Mouse (Mus musculus) hindbrain, postnatal 0 days (tissue): ENCODE measurements around the gene Pitx2. TPM values are rescaled to one million over a fixed set of nuclear protein-coding genes. Genes with fewer than 3 reads are reported as not detected.

Experiments
- ATAC-seq: fragments of 200-750 bp; cut with Nextera tagmentation; 2 replicates; pipeline ENCODE4 v1.8.0; 2017; ENCODE audit warnings: mild to moderate bottlenecking, moderate TSS enrichment, moderate library complexity
- DNase-seq: peaks from one replicate; pipeline ENCODE4 v3.0.0-alpha.2; 2015; ENCODE audit warnings: low spot score
- H3K27ac ChIP-seq: fragments of 300-500 bp; sonication (generic); 2 replicates; pipeline ENCODE4 v1.5.1; 2014; ENCODE audit warnings: mild to moderate bottlenecking
- H3K27me3 ChIP-seq: fragments of 300-500 bp; sonication (generic); 2 replicates; pipeline ENCODE4 v1.6.1; 2014; ENCODE audit warnings: low read length, mixed read lengths; ENCODE audit not compliant: insufficient read depth
- H3K36me3 ChIP-seq: fragments of 300-500 bp; sonication (generic); 2 replicates; pipeline ENCODE4 v1.6.1; 2014; ENCODE audit warnings: low read length, mixed read lengths; ENCODE audit not compliant: insufficient read depth
- H3K4me1 ChIP-seq: fragments of 300-500 bp; sonication (generic); 2 replicates; pipeline ENCODE4 v1.6.1; 2014; ENCODE audit warnings: antibody characterized with exemption, low read length, mixed read lengths; ENCODE audit not compliant: insufficient read depth
- H3K4me2 ChIP-seq: fragments of 300-500 bp; sonication (generic); 2 replicates; pipeline ENCODE4 v1.6.1; 2014; ENCODE audit warnings: low read depth, mild to moderate bottlenecking, low read length, moderate library complexity, mixed read lengths
- H3K4me3 ChIP-seq: fragments of 300-500 bp; sonication (generic); 2 replicates; pipeline ENCODE4 v1.5.1; 2014; ENCODE audit warnings: low read length
- H3K9ac ChIP-seq: fragments of 300-500 bp; sonication (generic); replicated peaks from 2 replicates; pipeline ENCODE4 v1.6.1; 2014; ENCODE audit warnings: mild to moderate bottlenecking, low read length, moderate library complexity, mixed read lengths
- H3K9me3 ChIP-seq: fragments of 300-500 bp; sonication (generic); 2 replicates; pipeline ENCODE4 v1.6.1; 2016; ENCODE audit warnings: low read length, mixed read lengths
- CTCF ChIP-seq: IDR thresholded peaks from 2 replicates; pipeline ENCODE4 v1.5.1; 2016; ENCODE audit warnings: antibody characterized with exemption, control low read depth, low read depth
- WGBS: fragments of 180-500 bp; shearing (Covaris S2); extraction: QIAGEN DNeasy Blood & Tissue Kit; methylation state at CpG from one replicate; pipeline ENCODE4 v1.1.7; 2014; 5-methylcytosine and 5-hydroxymethylcytosine counted together
- polyA plus RNA-seq: library from polyadenylated mRNA; unstranded; fragments of >200 nt; fragmentation: Nextera tagmentation; extraction: Ambion mirVana; gene quantifications from 2 replicates; pipeline ENCODE4 v1.2.1, GENCODE M21; 2015
- total RNA-seq: library from RNA; depleted of rRNA; stranded (reverse); fragments of >200 nt; gene quantifications from 2 replicates; pipeline ENCODE4 v1.2.3, GENCODE M21; 2014; rRNA removed

The Pitx2 gene
- total RNA-seq (0.61 and 2.4 TPM in 2 replicates), polyA plus RNA-seq (1.0 TPM in 2 replicates)

GRCm38 (mm10) chr3:129199609-129200500 is at the start of gene Pitx2:
Pitx2 (plus strand) TSS chr3:129199878.
- H3K27ac ChIP-seq: no peak within 1 kb of the TSS

GRCm38 (mm10) chr3:129150001-129150400 is 49.7 kb upstream of the Pitx2 start:
- no peak overlapping the region for H3K9ac ChIP-seq
- ATAC-seq: no peak
- WGBS: 77% methylated on average over 2 of the region's 2 CpGs

More at GRCm38 (mm10) chr3:129199609-129200500, at the start of gene Pitx2:
- no peaks in the 10 kb centered on the region for H3K4me1 ChIP-seq
- peak within 1 kb of the TSS; percentile 30 for H3K4me3 ChIP-seq
- TF ChIP-seq CTCF: no peak; the same call in 1 of the 2 replicates
- no peak within 1 kb of the TSS for H3K9ac ChIP-seq
- H3K4me2 ChIP-seq: peak within 1 kb of the TSS; percentile 55
- WGBS: under 1% methylated on average over 58 of the region's 60 CpGs
- peak; percentile 36 for ATAC-seq
- no peak for DNase-seq
- no peaks in the 10 kb centered on the region for H3K9me3 ChIP-seq
- peaks cover 74% of the 10 kb centered on the region for H3K27me3 ChIP-seq
- no peaks in the 10 kb centered on the region for H3K36me3 ChIP-seq

DNA sequence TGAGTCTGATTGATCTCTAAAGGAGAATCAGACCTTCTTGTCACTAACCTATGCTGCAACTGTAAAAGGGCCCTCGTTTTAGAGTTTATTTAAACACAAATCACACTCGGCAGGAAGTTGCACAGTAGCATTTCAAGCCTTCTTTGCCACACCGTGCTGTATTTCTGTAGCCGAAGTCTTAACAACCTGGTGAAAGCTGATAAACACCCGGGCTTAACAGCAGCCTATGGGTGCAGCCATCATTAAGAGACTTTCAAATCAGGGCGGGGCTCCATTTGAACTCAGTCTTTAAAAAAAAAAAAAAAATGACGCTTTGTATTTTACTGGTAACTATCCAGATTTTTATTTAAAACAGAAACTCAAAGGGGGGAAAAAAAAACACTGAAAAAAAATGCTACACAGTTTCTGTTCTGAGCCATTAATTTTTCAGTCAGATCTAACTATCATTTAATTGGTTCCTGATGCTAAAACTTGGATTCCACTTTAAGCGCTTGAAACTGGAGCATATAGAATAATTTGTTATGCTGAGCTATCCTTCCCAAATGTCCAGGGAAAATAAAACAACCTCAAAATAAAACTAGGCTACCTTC is 48.5 kb upstream of the Pitx2 start:
- WGBS: 72% methylated on average over 8 of the region's 8 CpGs
- Histone ChIP-seq H3K4me2 (no peak overlapping the region), H3K4me1 (no peaks in the 10 kb centered on the region), H3K36me3 (no peaks in the 10 kb centered on the region), H3K9ac (no peak overlapping the region), H3K27ac (no peak overlapping the region), H3K27me3 (no peaks in the 10 kb centered on the region), H3K4me3 (no peak overlapping the region), H3K9me3 (no peaks in the 10 kb centered on the region)
- TF ChIP-seq CTCF: no peak
- DNase-seq (no peak), ATAC-seq (no peak)

More at GRCm38 (mm10) chr3:129150001-129150400, 49.7 kb upstream of the Pitx2 start:
- no peak overlapping the region for H3K4me3 ChIP-seq
- no peaks in the 10 kb centered on the region for H3K36me3 ChIP-seq
- no peak overlapping the region for H3K27ac ChIP-seq
- no peaks in the 10 kb centered on the region for H3K27me3 ChIP-seq
- no peaks in the 10 kb centered on the region for H3K9me3 ChIP-seq
- H3K4me1 ChIP-seq: no peaks in the 10 kb centered on the region
- no peak for DNase-seq
- TF ChIP-seq CTCF: no peak
- no peak overlapping the region for H3K4me2 ChIP-seq

GRCm38 (mm10) chr3:129158812-129159370 is 40.8 kb upstream of the Pitx2 start:
- H3K4me3 ChIP-seq: no peak overlapping the region
- no peaks in the 10 kb centered on the region for H3K36me3 ChIP-seq
- no peaks in the 10 kb centered on the region for H3K27me3 ChIP-seq
- no peak for TF ChIP-seq CTCF
- ATAC-seq: no peak
- H3K4me2 ChIP-seq: no peak overlapping the region
- H3K4me1 ChIP-seq: no peaks in the 10 kb centered on the region
- WGBS: 56% methylated on average over 9 of the region's 9 CpGs
- H3K27ac ChIP-seq: no peak overlapping the region
- no peak overlapping the region for H3K9ac ChIP-seq
- no peaks in the 10 kb centered on the region for H3K9me3 ChIP-seq
- no peak for DNase-seq

- H3K9ac ChIP-seq: no peak overlapping the region
- H3K4me1 ChIP-seq: no peaks in the 10 kb centered on the region
- no peaks in the 10 kb centered on the region; the same call in 1 of the 2 replicates for H3K27me3 ChIP-seq
- H3K4me2 ChIP-seq: no peak overlapping the region
- DNase-seq: no peak
- no peak for ATAC-seq
- no peaks in the 10 kb centered on the region for H3K36me3 ChIP-seq
- no peaks in the 10 kb centered on the region for H3K9me3 ChIP-seq
- WGBS: 77% methylated on average over 11 of the region's 11 CpGs
- no peak for TF ChIP-seq CTCF
- H3K4me3 ChIP-seq: no peak overlapping the region
- no peak overlapping the region for H3K27ac ChIP-seq
These were observed 38.2 kb upstream of the Pitx2 start for GRCm38 (mm10) chr3:129161333-129162035.

- no peak for TF ChIP-seq CTCF
- no peak overlapping the region for H3K27ac ChIP-seq
- no peaks in the 10 kb centered on the region for H3K4me1 ChIP-seq
- no peak overlapping the region for H3K4me3 ChIP-seq
- H3K9ac ChIP-seq: no peak overlapping the region
- no peaks in the 10 kb centered on the region; the same call in 1 of the 2 replicates for H3K27me3 ChIP-seq
- no peak for ATAC-seq
- H3K9me3 ChIP-seq: no peaks in the 10 kb centered on the region
- 73% methylated on average over 1 of the region's 1 CpGs for WGBS
- no peaks in the 10 kb centered on the region for H3K36me3 ChIP-seq
- no peak overlapping the region for H3K4me2 ChIP-seq
- DNase-seq: no peak
These were observed 35.4 kb upstream of the Pitx2 start for GRCm38 (mm10) chr3:129164246-129164645.
